Mouse (Mus musculus) heart, embryonic 15.5 days (tissue): ENCODE data around the gene Scn10a. TPM values are rescaled to one million over a fixed set of nuclear protein-coding genes. Genes with fewer than 3 reads are reported as not detected.

Experiments
- ATAC-seq: fragments of 200-750 bp; cut with Nextera tagmentation; replicated peaks from 2 replicates; pipeline ENCODE4 v1.8.0; 2017; ENCODE audit warnings: low read depth, moderate TSS enrichment; ENCODE audit not compliant: insufficient number of reproducible peaks, insufficient read depth, low FRiP score
- H3K27ac ChIP-seq: fragments of 300-500 bp; sonication (generic); 2 replicates; pipeline ENCODE4 v1.5.1; 2015; ENCODE audit warnings: mild to moderate bottlenecking, inconsistent platforms
- H3K27me3 ChIP-seq: fragments of 300-500 bp; sonication (generic); 2 replicates; pipeline ENCODE4 v1.6.1; 2015; ENCODE audit warnings: inconsistent platforms
- H3K36me3 ChIP-seq: fragments of 300-500 bp; sonication (generic); 2 replicates; pipeline ENCODE4 v1.6.1; 2015; ENCODE audit warnings: mild to moderate bottlenecking, inconsistent platforms
- H3K4me1 ChIP-seq: fragments of 300-500 bp; sonication (generic); replicated peaks from 2 replicates; pipeline ENCODE4 v1.6.1; 2015; ENCODE audit warnings: inconsistent platforms
- H3K4me2 ChIP-seq: fragments of 300-500 bp; sonication (generic); 2 replicates; pipeline ENCODE4 v1.6.1; 2015; ENCODE audit warnings: inconsistent platforms, mild to moderate bottlenecking, moderate library complexity
- H3K4me3 ChIP-seq: fragments of 300-500 bp; sonication (generic); 2 replicates; pipeline ENCODE4 v1.5.1; 2015; ENCODE audit warnings: mild to moderate bottlenecking, inconsistent platforms
- H3K9ac ChIP-seq: fragments of 300-500 bp; sonication (generic); 2 replicates; pipeline ENCODE4 v1.6.1; 2015; ENCODE audit warnings: mild to moderate bottlenecking, inconsistent platforms
- H3K9me3 ChIP-seq: fragments of 300-500 bp; sonication (generic); replicated peaks from 2 replicates; pipeline ENCODE4 v1.6.1; 2016; ENCODE audit warnings: inconsistent platforms
- WGBS: fragments of 180-500 bp; shearing (Covaris S2); methylation state at CpG from one replicate; pipeline ENCODE4 v1.1.7; 2015; ENCODE audit warnings: mixed read lengths; 5-methylcytosine and 5-hydroxymethylcytosine counted together
- polyA plus RNA-seq: library from polyadenylated mRNA; unstranded; fragments of >200 nt; fragmentation: Nextera tagmentation; extraction: Ambion mirVana; gene quantifications from 2 replicates; pipeline ENCODE4 v1.2.1, GENCODE M21; 2015

Gene Scn10a
- 0.96 and 1.0 TPM in 2 replicates for polyA plus RNA-seq

- Histone ChIP-seq H3K27me3 (peaks cover 9% of the 10 kb centered on the region; the same call in 1 of the 2 replicates), H3K4me1 (no peaks in the 10 kb centered on the region), H3K4me2 (no peak within 1 kb of the TSS), H3K36me3 (no peaks in the 10 kb centered on the region), H3K4me3 (no peak within 1 kb of the TSS), H3K9ac (no peak within 1 kb of the TSS), H3K27ac (no peak within 1 kb of the TSS), H3K9me3 (no peaks in the 10 kb centered on the region)
- no peak for ATAC-seq
- WGBS: 77% methylated on average over 11 of the region's 11 CpGs
These were observed at the start of gene Scn10a for GRCm38 (mm10) chr9:119719222-119719621. Scn10a (minus strand) TSS chr9:119719322.

- no peaks in the 10 kb centered on the region for H3K36me3 ChIP-seq
- no peak for ATAC-seq
- H3K9ac ChIP-seq: no peak overlapping the region
- WGBS: 33% methylated on average over 7 of the region's 7 CpGs
- H3K4me2 ChIP-seq: no peak overlapping the region
- H3K4me1 ChIP-seq: no peaks in the 10 kb centered on the region
- no peak overlapping the region for H3K4me3 ChIP-seq
- H3K9me3 ChIP-seq: no peaks in the 10 kb centered on the region
- H3K27me3 ChIP-seq: no peaks in the 10 kb centered on the region
- H3K27ac ChIP-seq: no peak overlapping the region
These were observed 49.5 kb upstream of the Scn10a start for GRCm38 (mm10) chr9:119768585-119768984.

DNA sequence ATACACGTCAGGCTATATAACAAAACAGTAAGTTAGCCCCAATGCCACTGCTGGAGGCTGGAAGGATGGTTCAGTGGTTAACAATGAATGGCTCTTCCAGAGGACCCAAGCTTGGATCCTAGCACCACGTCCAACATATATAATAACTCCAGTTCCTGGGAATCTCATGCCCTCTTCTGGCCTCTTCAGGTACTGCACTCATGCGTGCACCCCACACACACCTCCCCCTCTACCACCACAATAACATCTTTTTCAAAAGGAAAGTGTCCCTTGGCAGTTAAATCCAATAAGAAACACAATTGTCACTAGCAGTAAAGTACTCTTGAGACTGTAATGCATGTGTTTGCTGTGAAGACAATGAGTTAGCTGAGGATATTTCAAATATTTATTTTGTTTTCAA is 41.1 kb upstream of the Scn10a start:
- 85% methylated on average over 3 of the region's 3 CpGs for WGBS
- Histone ChIP-seq H3K36me3 (no peaks in the 10 kb centered on the region), H3K4me1 (no peaks in the 10 kb centered on the region), H3K27ac (no peak overlapping the region), H3K4me3 (no peak overlapping the region), H3K4me2 (no peak overlapping the region), H3K9me3 (peaks cover 10% of the 10 kb centered on the region; the same call in 1 of the 2 replicates), H3K9ac (no peak overlapping the region), H3K27me3 (no peaks in the 10 kb centered on the region)
- no peak for ATAC-seq

DNA sequence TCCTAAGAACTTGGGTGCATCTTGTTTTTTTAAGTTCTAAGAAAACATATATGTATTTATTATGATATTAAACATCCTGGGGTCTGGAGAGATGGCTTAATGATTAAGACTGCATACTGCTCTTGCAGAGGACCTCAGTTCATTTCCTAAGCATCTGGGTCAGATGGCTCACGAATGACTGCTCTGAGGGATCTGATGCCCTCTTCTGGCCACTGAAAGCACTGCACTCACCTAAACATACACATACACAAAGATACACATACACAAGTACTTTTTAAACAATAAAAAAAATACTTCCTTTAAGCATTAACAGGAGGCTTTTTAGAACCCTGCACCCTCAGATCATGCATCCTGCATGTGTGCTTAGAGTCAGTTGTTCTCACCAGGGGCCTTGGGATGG is 40.3 kb upstream of the Scn10a start:
- H3K36me3 ChIP-seq: no peaks in the 10 kb centered on the region
- WGBS: 85% methylated on average over 1 of the region's 1 CpGs
- H3K27me3 ChIP-seq: no peaks in the 10 kb centered on the region
- H3K4me1 ChIP-seq: no peaks in the 10 kb centered on the region
- H3K9me3 ChIP-seq: peaks cover 10% of the 10 kb centered on the region; the same call in 1 of the 2 replicates
- H3K4me3 ChIP-seq: no peak overlapping the region
- no peak overlapping the region for H3K4me2 ChIP-seq
- no peak overlapping the region for H3K27ac ChIP-seq
- ATAC-seq: no peak
- no peak overlapping the region for H3K9ac ChIP-seq

DNA sequence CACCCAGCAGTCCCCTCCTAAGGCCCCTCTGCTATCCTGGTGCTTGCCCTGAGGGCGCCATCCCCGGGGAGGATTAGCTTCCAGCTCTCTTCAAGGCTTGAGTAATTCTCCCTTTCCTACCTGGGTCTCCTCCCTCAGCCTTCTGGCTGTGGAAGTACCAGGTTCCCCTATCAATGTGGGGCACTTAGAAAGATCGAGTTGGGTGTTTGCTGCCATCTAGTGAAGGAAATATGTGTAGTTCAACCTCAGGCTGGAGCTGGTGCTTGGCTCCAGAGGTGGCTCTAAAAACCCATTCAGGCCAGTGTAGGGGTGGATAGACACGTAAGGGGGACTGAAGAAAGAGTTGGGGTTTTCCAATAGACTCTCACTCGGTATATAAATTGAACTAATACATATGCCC is 32.4 kb upstream of the Scn10a start:
- no peak overlapping the region for H3K4me2 ChIP-seq
- ATAC-seq: no peak
- no peaks in the 10 kb centered on the region for H3K36me3 ChIP-seq
- no peak overlapping the region for H3K9ac ChIP-seq
- H3K4me1 ChIP-seq: peaks cover 7% of the 10 kb centered on the region
- H3K27ac ChIP-seq: no peak overlapping the region
- 10% methylated on average over 5 of the region's 5 CpGs for WGBS
- no peaks in the 10 kb centered on the region for H3K9me3 ChIP-seq
- no peak overlapping the region for H3K4me3 ChIP-seq
- no peaks in the 10 kb centered on the region for H3K27me3 ChIP-seq

DNA sequence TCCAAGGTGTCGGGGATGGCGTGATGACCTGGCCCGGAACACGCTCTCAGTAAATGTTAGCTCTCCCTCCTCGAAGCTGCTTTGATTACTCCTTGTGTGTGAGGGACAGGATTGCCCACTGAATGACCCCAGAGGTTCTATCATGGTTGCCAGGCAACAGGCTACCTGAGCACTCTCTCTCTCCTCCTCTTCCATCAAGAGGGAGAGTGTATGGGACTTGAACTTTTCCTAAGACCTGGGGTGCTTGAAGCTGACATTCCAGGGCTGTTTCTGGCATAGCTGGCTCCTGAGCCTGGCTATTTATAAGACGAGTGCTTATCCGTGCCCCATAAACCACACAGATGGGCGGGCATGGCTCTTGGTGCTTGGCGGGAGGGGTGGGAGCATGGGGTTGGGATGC is 30.0 kb upstream of the Scn10a start:
- Histone ChIP-seq H3K27ac (no peak overlapping the region), H3K4me3 (no peak overlapping the region), H3K4me1 (peaks cover 7% of the 10 kb centered on the region), H3K9ac (no peak overlapping the region), H3K36me3 (no peaks in the 10 kb centered on the region), H3K27me3 (no peaks in the 10 kb centered on the region), H3K9me3 (no peaks in the 10 kb centered on the region), H3K4me2 (no peak overlapping the region)
- no peak for ATAC-seq
- WGBS: 59% methylated on average over 9 of the region's 9 CpGs

- Histone ChIP-seq H3K27ac (no peak overlapping the region), H3K27me3 (no peaks in the 10 kb centered on the region), H3K4me2 (no peak overlapping the region), H3K4me1 (peaks cover 11% of the 10 kb centered on the region), H3K9ac (no peak overlapping the region), H3K36me3 (no peaks in the 10 kb centered on the region), H3K4me3 (no peak overlapping the region), H3K9me3 (no peaks in the 10 kb centered on the region)
- WGBS: 63% methylated on average over 4 of the region's 4 CpGs
- 0 out of 2 replicates have a peak, but pooled peaks have one; percentile 31 for ATAC-seq
These were observed 24.8 kb upstream of the Scn10a start for GRCm38 (mm10) chr9:119743900-119744299.

- 62% methylated on average over 3 of the region's 3 CpGs for WGBS
- Histone ChIP-seq H3K4me1 (peaks cover 10% of the 10 kb centered on the region), H3K4me2 (no peak overlapping the region), H3K9me3 (no peaks in the 10 kb centered on the region), H3K27me3 (no peaks in the 10 kb centered on the region), H3K36me3 (no peaks in the 10 kb centered on the region), H3K4me3 (no peak overlapping the region), H3K27ac (no peak overlapping the region), H3K9ac (no peak overlapping the region)
- no peak for ATAC-seq
These were observed 24.2 kb upstream of the Scn10a start for GRCm38 (mm10) chr9:119743312-119743711.

GRCm38 (mm10) chr9:119741101-119741786 is 22.1 kb upstream of the Scn10a start:
- 38% methylated on average over 5 of the region's 5 CpGs for WGBS
- Histone ChIP-seq H3K4me1 (peaks cover 10% of the 10 kb centered on the region), H3K27me3 (no peaks in the 10 kb centered on the region), H3K27ac (no peak overlapping the region), H3K4me2 (no peak overlapping the region), H3K36me3 (no peaks in the 10 kb centered on the region), H3K9ac (no peak overlapping the region), H3K4me3 (no peak overlapping the region), H3K9me3 (no peaks in the 10 kb centered on the region)
- no peak for ATAC-seq

DNA sequence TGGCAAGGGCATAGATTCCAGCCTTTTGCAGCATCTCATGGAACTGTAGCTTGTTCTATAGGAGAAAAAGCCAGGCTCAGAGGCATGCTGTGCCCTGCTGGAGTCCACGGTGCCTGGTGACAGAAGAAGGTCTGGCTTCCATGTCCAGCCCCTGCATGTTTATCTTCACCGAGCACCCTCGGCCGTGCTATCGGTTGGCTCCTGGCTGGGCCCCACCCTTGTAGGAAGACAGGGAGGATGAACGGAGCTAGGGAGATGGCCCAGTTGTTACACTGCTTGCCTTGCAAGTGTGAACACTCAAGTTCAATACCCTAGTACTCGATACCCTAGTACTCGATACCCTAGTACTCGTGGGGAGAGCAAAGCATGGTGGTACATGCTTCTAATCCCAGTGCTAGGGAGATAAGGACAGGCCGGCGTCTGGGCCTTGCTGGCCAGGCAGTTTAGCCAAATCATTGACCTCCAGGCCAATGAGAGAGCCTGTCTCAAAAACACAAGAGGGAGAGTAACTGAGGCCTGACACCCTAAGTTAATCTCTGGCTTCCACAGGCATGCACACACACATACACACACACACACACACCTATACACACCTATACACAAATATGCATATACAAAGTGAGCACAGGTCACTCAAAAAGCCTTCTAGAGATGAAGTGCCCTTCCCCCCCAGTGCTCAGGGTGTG is 9.4 kb upstream of the Scn10a start:
- no peak overlapping the region for H3K4me2 ChIP-seq
- H3K27ac ChIP-seq: no peak overlapping the region
- 58% methylated on average over 11 of the region's 11 CpGs for WGBS
- H3K4me3 ChIP-seq: no peak overlapping the region
- no peak for ATAC-seq
- H3K9ac ChIP-seq: no peak overlapping the region
- no peaks in the 10 kb centered on the region for H3K27me3 ChIP-seq
- H3K36me3 ChIP-seq: no peaks in the 10 kb centered on the region
- 0 out of 2 replicates have a peak, but pooled peaks cover 2% of the 10 kb centered on the region for H3K4me1 ChIP-seq
- H3K9me3 ChIP-seq: no peaks in the 10 kb centered on the region

- Histone ChIP-seq H3K9me3 (no peaks in the 10 kb centered on the region), H3K4me2 (no peak overlapping the region), H3K9ac (no peak overlapping the region), H3K27ac (no peak overlapping the region), H3K27me3 (no peaks in the 10 kb centered on the region), H3K4me3 (no peak overlapping the region), H3K4me1 (0 out of 2 replicates have a peak, but pooled peaks cover 2% of the 10 kb centered on the region), H3K36me3 (no peaks in the 10 kb centered on the region)
- 88% methylated on average over 4 of the region's 4 CpGs for WGBS
- ATAC-seq: no peak
These were observed 7.9 kb upstream of the Scn10a start for GRCm38 (mm10) chr9:119726990-119727389.
